Mouse (Mus musculus) monocyte, adult 2 months (primary cell): ENCODE data around the gene Fam181a.

Experiments used
- DNase-seq, 2 experiments: peaks; one replicate each; pipeline ENCODE4 v3.0.0; 2022; ENCODE audit warnings: low spot score in 2 of 2, low read depth in 1 of 2

Gene Fam181a

DNA sequence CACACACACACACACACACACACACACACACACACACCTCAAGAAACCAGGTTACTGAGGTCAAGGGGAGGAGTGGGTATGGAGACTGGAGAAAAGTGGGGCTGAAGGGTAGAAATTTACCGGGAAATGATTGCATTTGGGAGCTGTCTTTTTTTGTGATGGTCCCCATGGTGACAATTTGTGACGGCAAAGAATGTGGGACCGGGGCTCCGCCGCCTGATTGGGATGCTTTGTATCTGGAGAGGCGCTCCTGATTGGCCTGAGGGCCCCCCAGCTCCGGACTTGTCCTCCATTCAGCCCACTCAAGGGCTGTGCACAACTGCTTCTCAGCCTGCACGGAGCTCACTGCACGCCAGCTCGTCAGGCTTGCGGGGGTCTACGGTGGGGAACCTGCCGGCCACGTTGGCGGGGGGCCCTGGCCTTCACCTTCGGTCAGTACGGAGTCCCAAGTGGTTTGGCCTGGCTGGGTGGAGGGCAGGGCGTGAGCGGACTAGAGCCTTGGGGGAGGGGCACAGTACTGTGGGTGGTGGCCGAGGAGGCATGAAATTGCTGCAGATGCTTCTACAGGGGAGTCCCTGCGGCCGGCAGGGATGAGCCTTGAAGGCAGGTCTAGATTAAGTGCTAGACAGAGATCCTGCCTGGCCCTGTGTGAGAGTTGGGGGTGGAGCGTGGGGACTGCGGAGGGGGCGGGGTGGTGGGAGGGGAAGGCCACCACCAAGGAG lies 4.0 kb downstream of the Fam181a start:
- no peak for DNase-seq

DNA sequence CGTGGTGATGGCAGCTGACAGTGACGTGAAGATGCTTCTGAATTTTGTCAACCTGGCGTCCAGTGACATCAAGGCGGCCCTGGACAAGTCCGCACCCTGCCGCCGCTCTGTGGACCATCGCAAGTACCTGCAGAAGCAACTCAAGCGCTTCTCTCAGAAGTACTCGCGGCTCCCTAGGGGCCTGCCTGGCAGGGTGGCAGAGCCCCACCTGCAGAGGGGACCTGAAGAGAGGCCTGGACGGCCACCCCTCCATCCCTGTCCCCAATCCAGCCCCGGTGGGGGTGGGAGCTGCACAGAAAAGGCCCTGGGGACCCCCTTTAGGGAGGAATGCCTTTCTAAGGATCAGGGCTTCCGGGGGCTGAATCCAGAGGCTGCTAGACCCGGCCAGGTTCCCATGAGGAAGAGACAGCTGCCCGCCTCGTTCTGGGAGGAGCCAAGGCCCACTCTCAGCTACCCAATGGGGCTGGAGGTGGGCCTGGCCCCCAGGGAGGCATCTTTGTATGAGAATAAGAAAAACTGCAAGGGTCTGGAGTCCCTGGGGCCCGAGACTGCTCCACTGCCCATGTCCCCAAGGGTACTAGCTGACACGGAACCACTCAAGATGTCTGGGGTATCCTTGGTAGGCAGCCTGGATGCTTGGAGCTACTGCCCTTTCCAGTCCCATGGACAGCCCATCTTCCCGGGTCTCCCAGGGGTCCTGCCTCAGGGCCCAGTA lies 5.2 kb downstream of the Fam181a start:
- no peak for DNase-seq

DNA sequence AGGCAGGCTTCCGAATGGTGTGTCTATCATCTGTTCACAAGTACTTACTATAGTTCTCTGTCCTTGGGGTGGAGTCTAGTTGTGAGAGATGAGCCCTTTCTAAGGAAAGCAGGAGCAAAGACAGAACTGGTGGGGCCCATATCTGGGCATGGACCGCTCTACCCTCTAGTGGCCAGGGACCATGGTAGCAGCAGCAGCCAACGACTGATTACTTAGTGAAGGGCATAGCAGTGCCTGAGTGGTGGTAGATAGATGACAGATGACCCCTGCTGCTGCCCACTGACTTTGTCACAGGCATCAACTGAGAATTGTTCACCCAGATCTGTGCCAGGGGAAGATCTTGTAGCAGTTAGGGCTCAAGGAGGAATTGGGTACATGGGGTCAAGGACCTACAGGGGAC lies 12.0 kb downstream of the Fam181a start:
- DNase-seq = no peak

DNA sequence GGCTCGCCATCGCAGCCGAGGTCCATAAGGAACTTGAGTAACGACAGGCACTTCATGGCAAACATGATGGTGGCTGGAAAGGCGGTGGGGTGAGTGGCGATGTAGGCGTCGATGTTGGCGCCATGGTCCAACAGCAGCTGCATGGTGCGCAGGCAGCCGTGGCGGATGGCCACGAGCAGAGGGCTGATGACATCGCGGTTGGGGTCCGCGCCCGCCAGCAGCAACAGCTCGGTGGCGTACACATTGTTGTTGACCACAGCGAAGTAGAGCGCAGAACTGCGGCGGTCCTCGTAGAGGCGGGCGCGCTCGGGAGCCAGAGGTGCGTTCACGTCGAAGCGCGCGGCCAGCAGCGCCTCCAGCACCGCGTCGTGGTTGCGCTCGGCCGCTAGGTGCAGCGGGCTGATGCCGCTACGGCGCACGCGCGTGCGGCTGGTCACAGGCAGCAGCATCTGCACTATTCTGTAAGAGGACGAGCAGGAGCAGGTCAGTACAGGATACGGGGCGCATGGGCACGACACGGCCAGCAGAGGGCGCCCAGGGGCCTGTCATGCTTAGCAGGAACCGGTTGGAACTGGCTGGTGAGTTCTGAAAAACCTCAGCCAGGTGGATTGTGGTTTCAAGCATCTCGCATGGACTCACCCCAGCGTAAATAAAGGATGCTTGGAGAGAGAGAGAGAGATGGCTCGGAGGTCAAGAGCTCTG lies 14.5 kb downstream of the Fam181a start:
- DNase-seq = peak; percentile 54 to 77

DNA sequence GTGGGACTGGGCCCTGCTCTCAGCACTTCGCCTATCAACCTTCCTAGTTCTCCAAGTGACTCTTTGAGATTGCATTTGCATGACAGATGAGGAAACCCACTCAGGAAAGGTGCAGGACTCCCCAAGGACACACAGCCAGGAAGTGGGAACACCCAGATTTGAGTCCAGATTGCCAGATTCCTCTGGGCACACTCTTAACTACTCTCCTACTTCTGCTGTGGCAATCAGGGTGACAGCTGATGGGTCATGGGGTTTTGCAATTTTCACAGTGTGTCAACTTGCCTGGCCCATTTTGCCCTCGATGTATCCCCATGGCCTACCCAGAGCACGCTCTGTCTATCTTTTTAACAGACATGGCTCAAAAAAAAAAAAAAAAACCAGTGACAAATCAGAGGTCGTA lies 15.8 kb downstream of the Fam181a start:
- DNase-seq = no peak

DNA sequence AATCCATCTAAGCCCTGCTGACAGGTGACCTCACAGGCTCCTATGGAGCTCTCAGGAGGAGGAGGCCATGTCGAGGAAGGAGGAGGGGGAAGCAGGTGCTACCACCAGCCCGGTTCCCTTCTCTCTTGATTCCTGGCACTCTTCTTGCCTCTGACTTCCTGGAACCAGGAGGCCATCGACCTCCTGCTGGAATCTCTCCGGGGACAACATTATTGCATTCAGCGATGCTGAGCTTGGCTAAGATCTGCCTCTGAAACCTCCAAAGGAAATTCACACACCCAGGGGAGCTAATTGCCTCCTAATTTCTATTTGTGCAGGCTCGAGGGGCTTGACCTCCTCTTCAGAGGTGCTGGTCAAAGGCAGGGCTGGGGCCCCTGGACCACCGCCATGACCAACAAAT lies 16.3 kb downstream of the Fam181a start:
- DNase-seq = no peak

DNA sequence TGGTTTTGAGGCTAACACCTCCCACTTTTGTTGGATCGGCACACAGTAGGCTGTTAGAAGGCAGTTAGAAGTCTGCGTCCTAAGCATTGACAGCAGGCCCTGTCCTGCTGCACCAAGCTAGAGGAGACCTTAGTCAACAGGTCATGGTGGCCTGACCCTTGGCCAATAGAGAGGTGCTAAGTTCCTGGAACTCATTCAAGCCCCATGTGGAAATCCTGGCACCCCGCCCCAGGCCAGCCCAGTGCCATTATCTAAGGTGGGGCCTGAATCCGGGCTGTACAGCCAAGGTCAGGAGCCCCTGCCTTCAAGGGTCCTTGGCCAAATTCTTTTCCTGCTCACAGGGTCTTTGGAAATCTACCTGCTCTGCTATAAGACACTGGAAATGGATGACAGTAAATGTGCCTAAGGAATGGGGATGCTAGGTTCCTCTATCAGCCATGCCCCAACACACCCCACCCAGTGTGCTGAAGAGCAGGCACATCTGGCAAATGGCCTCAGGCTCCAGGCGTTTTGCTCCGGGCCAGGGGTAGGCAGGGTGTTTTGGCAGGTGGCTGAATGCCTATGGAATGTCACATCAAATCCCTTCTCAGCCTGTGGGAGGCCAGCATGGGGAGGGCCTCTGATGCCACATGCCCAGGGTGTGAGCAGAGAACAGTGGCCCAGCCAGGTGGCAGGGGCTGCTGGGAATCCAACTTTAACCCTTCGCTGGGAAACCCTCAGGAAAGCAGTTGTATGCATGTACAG lies 17.8 kb downstream of the Fam181a start:
- DNase-seq = no peak

DNA sequence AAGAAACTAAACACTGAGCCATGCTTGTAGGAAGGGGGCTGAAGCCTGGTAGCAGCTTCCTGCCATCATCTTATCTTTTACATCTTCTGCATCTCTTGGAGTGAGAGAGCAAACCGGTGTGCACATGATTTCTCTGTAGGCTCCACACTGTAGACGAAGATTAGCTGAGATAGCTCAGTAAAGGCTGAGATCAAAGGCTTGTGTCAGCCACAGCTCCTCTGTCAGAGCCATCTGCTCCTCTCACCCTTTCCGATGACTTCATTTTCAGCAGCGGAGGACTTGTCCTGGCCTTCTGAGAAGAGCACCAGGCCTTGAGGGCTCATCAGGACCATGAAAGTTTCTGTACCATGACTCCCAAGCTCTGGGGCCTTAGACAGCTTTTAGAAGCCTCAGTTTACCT lies 20.7 kb downstream of the Fam181a start:
- DNase-seq = no peak

DNA sequence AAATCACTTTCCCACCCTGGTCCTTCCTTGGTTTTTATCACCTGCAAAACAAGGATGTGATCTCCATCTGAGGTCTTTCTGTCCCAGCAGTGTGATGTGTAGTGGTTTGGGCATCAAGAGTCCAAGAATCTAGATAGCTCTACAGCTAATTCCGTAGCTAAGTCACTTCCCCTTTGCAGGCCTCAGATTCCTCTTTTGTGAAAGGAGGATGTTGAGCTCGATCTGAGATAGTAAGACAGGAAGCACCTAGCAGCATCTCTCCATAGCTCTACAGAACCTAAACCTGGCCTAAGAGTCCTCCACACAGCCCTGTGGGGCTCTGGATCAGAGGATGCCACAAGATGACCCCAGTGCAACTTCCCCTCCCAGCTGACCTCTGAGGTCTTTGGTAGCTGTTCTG lies 22.1 kb downstream of the Fam181a start:
- DNase-seq = peak; percentile 26 to 56

DNA sequence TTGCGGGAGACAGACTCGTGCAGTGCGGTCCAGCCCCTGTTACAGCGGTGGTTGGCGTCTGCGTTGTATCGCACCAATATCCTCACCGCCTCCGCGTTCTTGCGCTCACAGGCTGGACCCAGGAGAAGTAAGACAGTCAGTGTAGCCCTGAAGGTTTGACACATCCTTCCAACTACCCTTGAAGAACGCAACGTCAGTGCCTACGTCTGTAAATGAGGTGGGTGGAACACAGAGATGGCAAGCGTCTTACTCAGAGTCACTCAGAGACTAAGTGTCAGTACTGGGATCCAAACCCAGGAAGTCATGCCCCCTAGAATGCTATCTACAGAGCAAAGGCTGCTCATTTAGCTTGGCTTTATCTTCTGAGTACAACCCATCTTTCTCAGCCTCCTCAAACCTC lies 22.7 kb downstream of the Fam181a start:
- DNase-seq = no peak

DNA sequence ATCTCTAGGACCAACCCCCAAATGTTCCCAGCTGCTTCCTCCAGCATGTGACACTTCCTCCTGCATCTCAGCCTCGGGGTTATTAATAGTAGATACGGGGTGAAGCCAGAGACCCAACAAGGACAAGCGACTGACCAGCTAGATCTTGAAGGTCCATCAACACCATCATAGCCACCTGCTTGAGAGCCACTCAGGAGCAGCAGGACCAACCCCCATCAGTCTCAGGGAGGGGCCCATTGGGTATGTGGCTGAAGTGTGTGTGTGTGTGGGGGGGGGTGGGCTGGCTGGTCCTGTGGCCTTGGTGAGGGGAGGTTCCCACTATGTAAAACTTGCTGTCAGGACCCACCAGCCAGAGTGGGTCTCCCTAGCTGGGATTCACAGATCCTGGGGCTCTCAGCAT lies 26.0 kb downstream of the Fam181a start:
- DNase-seq = no peak

DNA sequence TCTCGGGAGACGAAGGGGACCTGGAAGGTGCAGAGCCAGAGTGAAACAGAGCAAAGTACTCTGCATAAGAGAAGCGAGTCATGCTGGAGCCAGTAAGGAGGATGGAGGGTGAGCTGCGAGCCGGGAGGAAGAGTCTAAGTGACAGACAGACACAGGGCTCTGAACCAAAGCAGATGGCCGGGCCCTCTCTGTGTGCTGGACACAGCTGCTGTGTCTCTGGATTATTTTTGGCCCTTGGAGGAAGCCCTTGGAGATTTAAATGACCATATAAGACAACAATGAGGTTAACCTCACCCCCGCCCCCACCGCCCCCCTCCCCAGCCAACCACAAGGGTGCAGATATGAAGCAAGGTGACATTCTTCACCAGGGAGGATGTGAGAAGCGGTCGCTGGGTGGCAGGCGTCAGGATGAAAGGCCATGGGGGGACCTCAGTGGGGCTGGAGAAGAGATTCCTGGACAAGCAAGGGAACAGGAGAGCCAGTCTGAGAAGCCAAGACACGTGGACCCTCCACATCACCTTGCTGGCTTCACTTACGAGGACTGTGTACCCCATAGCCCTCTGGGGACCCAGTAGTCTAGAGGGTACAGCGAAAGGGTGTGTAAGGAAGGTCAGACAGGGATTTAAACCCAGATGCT lies 27.5 kb downstream of the Fam181a start:
- DNase-seq = no peak

DNA sequence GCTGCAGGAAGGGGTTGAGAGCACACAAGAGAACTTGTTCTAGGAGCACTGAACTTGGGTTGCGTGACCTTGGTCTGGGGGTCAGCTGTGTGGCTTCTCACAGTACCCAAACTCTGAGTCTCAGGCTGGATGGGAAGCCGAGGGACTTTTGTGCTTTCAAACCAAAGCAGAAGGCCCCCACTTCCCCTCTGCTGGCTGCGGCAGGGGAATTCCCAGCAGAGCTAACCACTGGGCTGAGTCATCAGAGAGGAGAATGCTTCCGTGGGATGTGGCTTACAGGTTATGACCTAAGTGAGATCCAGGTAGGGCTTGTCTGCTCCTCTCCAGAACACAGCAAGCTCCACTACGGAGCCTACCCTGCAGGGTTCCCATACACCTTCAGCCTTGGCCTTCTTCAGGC lies 30.4 kb downstream of the Fam181a start:
- peak; percentile 63 to 82 for DNase-seq

DNA sequence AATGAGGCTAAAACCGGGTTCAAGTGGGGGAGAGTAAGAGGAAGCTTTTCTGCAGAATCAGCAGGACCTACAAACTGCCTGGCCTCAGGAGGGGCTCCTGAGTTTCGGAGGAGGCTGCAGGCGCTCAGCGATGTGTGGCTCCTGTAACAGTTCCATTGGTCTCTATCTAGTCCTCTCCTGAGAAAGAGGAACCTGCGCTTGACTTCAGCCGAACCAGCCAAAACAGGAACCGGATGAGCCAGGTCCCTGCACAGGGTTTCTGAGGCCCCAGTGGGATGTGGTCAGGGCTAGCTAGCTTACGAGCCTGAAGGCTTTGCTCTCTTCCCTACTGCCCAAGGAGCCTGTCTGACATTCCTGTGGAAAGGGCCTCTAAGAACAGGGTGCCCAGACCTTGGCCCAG lies 32.7 kb downstream of the Fam181a start:
- peak; percentile 61 to 78 for DNase-seq

DNA sequence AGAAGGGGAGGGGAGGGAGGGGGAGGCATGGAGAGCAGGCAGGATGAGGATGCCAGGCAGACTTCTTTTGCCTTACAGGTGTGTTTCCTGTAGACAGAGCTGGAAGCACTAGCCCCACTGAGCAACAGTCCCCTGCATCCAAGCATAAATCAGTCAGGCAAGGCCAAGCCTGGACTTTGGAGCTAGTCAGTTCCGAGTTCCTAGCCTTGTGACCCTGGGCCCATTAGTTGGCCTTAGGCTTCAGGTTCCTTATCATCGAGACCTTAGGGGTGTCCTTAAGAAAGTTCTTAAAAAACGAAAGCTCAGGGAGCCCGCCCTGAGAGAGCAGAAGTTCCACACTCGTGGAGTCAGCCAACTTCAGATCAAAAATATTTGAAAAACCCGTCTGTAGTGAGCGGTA lies 34.2 kb downstream of the Fam181a start:
- DNase-seq = no peak

DNA sequence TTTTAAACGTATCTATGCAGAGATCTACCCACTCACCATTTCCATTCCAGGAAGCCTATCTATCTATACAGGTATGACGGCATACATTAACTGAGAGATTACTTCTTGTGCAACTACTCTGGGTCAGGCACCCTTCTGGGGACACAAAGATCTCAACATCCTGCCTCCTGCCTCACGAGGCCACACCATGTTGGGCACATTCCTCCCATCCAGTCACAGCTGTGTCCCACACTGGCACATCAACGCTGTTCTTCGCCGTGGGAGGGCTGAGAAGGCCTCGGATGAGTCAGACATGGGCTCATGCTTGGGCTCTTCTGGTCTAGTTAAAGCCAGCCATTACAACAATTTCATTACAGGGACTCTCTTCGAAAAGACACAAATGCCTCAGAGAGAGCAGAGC lies 36.2 kb downstream of the Fam181a start:
- no peak for DNase-seq

DNA sequence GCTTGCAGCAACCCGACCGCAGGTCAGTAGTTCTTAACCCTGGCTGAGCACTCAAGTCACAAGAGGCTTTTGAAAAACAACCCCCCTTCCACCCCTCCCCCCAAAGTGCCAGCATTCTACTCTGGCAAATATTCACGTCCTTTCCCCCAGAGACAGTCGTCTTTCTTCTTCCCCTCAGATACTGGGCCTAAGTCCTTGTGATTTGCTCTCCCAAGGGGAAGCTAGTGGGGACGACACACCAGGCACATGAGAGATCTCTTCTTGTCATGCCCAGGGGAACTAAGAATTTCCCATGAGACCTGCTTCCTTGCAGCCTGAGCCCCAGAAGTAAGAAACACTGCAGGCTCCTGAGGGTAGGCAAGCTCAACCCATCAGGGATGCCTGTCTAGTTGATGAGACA lies 36.6 kb downstream of the Fam181a start:
- DNase-seq = no peak

DNA sequence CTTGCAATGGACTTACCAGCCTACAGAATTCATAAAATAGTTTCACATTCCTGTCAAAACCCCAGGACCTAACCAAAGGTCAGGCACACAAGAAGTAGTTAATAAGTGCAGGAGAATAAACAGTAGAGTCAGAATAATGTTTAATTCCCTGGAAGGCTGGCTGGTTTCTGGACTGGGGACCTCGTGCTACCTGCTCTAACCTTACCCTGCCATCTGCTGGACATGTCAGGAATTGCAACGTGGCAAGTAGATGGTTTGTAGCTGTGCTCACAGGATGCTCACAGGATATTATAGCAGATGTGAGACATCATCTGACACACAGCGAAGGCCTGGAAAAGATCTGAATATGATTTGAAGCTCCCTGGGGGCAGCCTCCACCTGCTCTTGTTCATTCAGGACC lies 37.7 kb downstream of the Fam181a start:
- peak in 1 of 2 experiments; percentile 62 for DNase-seq

DNA sequence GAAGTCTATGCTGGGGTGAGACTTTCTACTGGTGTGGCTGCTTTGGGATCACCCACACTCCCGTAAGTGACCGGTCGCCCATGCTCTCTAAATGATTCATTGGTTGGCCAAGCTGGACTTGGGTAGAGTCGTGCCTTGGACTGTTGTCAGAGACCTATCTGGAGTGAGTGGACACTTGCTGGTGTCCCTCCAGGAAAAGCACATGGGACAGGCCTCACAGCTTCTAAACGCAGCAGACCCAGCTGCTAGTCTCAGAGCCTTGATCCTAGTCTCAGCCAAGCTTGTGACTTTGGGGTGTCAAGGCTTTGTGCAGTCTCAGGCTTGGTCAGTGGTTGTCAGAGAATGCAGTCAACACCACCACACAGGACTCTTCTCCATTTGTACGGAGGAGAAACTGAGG lies 42.0 kb downstream of the Fam181a start:
- no peak for DNase-seq

DNA sequence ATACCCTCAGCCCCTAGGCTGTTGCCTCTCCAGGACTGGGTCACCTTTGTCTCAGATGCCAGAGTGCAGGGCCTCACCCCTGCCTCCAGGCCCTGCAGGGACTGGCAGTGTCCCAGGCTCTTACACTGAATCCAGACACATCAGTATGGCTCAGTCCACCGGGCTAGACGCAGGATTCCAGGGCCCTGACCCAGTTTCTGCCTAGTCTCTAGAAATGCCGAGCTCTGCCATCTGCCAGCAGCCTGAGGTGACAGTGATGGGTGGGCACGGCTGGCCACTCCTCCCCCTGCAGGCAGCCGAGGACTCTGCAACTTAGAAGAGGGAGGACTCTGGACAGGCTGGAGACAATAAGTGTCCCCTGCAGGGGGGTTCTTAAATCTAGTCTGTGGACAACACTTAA lies 42.8 kb downstream of the Fam181a start:
- DNase-seq = no peak

DNA sequence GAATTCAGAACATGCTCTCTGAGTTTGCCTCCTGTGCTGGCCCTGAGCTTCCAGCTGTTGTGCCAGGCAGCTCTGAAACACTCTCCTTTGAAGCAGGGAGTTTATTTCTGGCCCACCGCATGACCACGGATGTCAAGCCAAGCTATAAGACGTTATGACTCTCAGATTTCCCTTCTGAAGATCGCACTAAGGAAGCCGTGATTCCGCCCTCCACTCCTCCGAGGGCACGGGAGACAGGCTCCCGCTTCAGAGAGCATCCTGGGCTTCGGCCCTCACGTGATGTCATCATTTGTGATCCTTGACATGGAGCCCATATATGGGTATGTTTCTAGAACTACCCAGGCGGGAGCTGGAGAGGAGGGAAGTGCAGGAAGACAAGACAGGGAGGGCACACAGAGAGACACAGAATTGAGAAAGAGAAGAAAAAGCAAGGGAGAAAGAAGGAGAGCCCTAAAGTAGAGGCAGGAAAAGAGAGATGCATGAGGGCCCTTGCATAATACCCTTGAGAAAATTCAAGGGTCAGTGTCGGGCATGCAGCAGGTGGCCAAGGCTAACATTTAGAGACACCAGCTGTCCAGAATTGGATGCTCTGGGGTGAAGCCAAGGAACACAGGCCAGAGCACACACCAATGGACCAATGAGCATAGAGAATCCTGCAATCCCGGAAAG lies 45.1 kb downstream of the Fam181a start, which contains the start of gene Asb2:
Asb2 (minus strand) TSS at position 256 of the 669 bp plus-strand sequence.
- DNase-seq = no peak
